Mouse (Mus musculus): ENCODE results near the gene Cpt1b. TPM values are rescaled to one million over a fixed set of nuclear protein-coding genes. Genes with fewer than 3 reads are reported as not detected.

Cpt1b gene
- total RNA-seq, 1 experiment = 2.7 TPM

DNA sequence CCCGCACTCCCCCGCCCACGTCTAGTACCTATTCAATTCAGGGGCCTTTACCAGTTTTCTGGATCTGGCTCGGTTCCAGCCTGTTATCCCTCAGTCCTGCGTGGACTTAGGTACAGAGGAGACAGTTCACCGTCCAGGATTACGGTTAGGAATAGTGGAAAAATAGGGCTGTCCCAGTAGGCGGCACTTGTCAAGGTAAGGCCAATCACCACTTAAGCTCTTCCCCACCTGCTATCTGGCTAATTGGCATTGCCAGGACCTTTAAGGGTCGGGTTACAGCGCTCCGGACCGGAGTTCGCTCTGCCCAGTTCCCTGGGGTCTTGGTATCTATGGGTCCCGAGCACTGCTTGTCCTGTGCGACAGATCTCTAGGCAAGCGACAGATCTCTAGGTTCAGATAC, 48.7 kb downstream of the Cpt1b start, which contains the start of gene Tymp:
Gene Tymp (minus strand): TSS at position 83 of the 400 bp plus-strand sequence.
- no peak for DNase-seq (ENCODE audit: low read depth, low spot score)
- Histone ChIP-seq H3K27ac (ENCODE audit: insufficient read depth, low read depth, low read length, poor library complexity, severe bottlenecking) (no peak within 1 kb of the TSS), H3K36me3 (ENCODE audit: control insufficient read depth, insufficient read depth, low read length, poor library complexity, severe bottlenecking) (peaks cover 9% of the 10 kb centered on the region), H3K9ac (ENCODE audit: insufficient read depth, low read depth, low read length, poor library complexity, severe bottlenecking) (no peak within 1 kb of the TSS), H3K4me3 (ENCODE audit: insufficient read depth in 1 of 2, low read depth in 1 of 2, low read length in 2 of 2, poor library complexity in 1 of 2, severe bottlenecking in 1 of 2) (peak within 1 kb of the TSS in 1 of 2 experiments; percentile 9; a peak in 1 of 4 replicates), H3K9me3 (ENCODE audit: control insufficient read depth, insufficient read depth, low read depth, low read length) (no peaks in the 10 kb centered on the region), H3K4me1 (ENCODE audit: control insufficient read depth in 2 of 2, insufficient read depth in 2 of 2, low read length in 2 of 2, poor library complexity in 1 of 2) (peaks cover 4 to 24% of the 10 kb centered on the region in 2 experiments; a peak in 3 of 4 replicates)
- in situ Hi-C loops (cut with MboI; ENCODE audit: low sequenced_read_pairs in 2 of 2, unreplicated experiment in 2 of 2) = no loop called here
- TF ChIP-seq ZNF384 (IDR thresholded peaks at IDR 0.05; ENCODE audit: low read depth, low read length) (no peak), ZC3H11A (IDR thresholded peaks at IDR 0.05; ENCODE audit: borderline replicate concordance, low read depth, low read length) (no peak), CHD2 (IDR thresholded peaks at IDR 0.05; ENCODE audit: low read depth, low read length) (no peak), MAFK (IDR thresholded peaks at IDR 0.05; ENCODE audit: insufficient read depth, low read depth, low read length) (no peak), HCFC1 (IDR thresholded peaks at IDR 0.05; ENCODE audit: borderline replicate concordance, insufficient read depth, low read length) (no peak)

GRCm38 (mm10) chr15:89376040-89376439, 49.6 kb downstream of the Cpt1b start:
- H3K4me1 ChIP-seq (ENCODE audit: control insufficient read depth in 2 of 2, insufficient read depth in 2 of 2, low read length in 2 of 2, poor library complexity in 1 of 2) = peaks cover 4 to 28% of the 10 kb centered on the region in 2 experiments; a peak in 3 of 4 replicates

GRCm38 (mm10) chr15:89374801-89375534, 50.7 kb downstream of the Cpt1b start:
- in situ Hi-C loops (cut with MboI; ENCODE audit: low sequenced_read_pairs in 2 of 2, unreplicated experiment in 2 of 2) = no loop called here
- H3K4me1 ChIP-seq (ENCODE audit: control insufficient read depth in 2 of 2, insufficient read depth in 2 of 2, low read length in 2 of 2, poor library complexity in 1 of 2) = peaks cover 4 to 28% of the 10 kb centered on the region in 2 experiments; a peak in 3 of 4 replicates

More at GRCm38 (mm10) chr15:89376040-89376439, 49.6 kb downstream of the Cpt1b start:
- Histone ChIP-seq H3K36me3 (ENCODE audit: control insufficient read depth, insufficient read depth, low read length, poor library complexity, severe bottlenecking) (peaks cover 18% of the 10 kb centered on the region), H3K27ac (ENCODE audit: insufficient read depth, low read depth, low read length, poor library complexity, severe bottlenecking) (no peak overlapping the region), H3K4me3 (ENCODE audit: insufficient read depth in 1 of 2, low read depth in 1 of 2, low read length in 2 of 2, poor library complexity in 1 of 2, severe bottlenecking in 1 of 2) (no peak overlapping the region), H3K9me3 (ENCODE audit: control insufficient read depth, insufficient read depth, low read depth, low read length) (no peaks in the 10 kb centered on the region), H3K9ac (ENCODE audit: insufficient read depth, low read depth, low read length, poor library complexity, severe bottlenecking) (no peak overlapping the region)
- TF ChIP-seq HCFC1 (IDR thresholded peaks at IDR 0.05; ENCODE audit: borderline replicate concordance, insufficient read depth, low read length) = no peak
- TF ChIP-seq ZNF384 (IDR thresholded peaks at IDR 0.05; ENCODE audit: low read depth, low read length) = no peak
- no peak for TF ChIP-seq ZC3H11A (IDR thresholded peaks at IDR 0.05; ENCODE audit: borderline replicate concordance, low read depth, low read length)
- no peak for TF ChIP-seq CHD2 (IDR thresholded peaks at IDR 0.05; ENCODE audit: low read depth, low read length)
- TF ChIP-seq MAFK (IDR thresholded peaks at IDR 0.05; ENCODE audit: insufficient read depth, low read depth, low read length) = no peak
- in situ Hi-C loops (cut with MboI; ENCODE audit: low sequenced_read_pairs in 2 of 2, unreplicated experiment in 2 of 2) = no loop called here
- DNase-seq (ENCODE audit: low read depth, low spot score) = no peak

GRCm38 (mm10) chr15:89374340-89374739, 51.3 kb downstream of the Cpt1b start:
- H3K4me1 ChIP-seq (ENCODE audit: control insufficient read depth in 2 of 2, insufficient read depth in 2 of 2, low read length in 2 of 2, poor library complexity in 1 of 2) = peaks cover 2 to 26% of the 10 kb centered on the region in 2 experiments; a peak in 3 of 4 replicates

More at GRCm38 (mm10) chr15:89374801-89375534, 50.7 kb downstream of the Cpt1b start:
- Histone ChIP-seq H3K9ac (ENCODE audit: insufficient read depth, low read depth, low read length, poor library complexity, severe bottlenecking) (no peak overlapping the region), H3K4me3 (ENCODE audit: insufficient read depth in 1 of 2, low read depth in 1 of 2, low read length in 2 of 2, poor library complexity in 1 of 2, severe bottlenecking in 1 of 2) (no peak overlapping the region), H3K27ac (ENCODE audit: insufficient read depth, low read depth, low read length, poor library complexity, severe bottlenecking) (no peak overlapping the region), H3K36me3 (ENCODE audit: control insufficient read depth, insufficient read depth, low read length, poor library complexity, severe bottlenecking) (peaks cover 29% of the 10 kb centered on the region), H3K9me3 (ENCODE audit: control insufficient read depth, insufficient read depth, low read depth, low read length) (no peaks in the 10 kb centered on the region)
- DNase-seq (ENCODE audit: low read depth, low spot score) = no peak
- TF ChIP-seq MAFK (IDR thresholded peaks at IDR 0.05; ENCODE audit: insufficient read depth, low read depth, low read length) (no peak), CHD2 (IDR thresholded peaks at IDR 0.05; ENCODE audit: low read depth, low read length) (no peak), ZC3H11A (IDR thresholded peaks at IDR 0.05; ENCODE audit: borderline replicate concordance, low read depth, low read length) (no peak), HCFC1 (IDR thresholded peaks at IDR 0.05; ENCODE audit: borderline replicate concordance, insufficient read depth, low read length) (no peak), ZNF384 (IDR thresholded peaks at IDR 0.05; ENCODE audit: low read depth, low read length) (no peak)

More at GRCm38 (mm10) chr15:89374340-89374739, 51.3 kb downstream of the Cpt1b start:
- no peaks in the 10 kb centered on the region for H3K9me3 ChIP-seq (ENCODE audit: control insufficient read depth, insufficient read depth, low read depth, low read length)
- no peak for DNase-seq (ENCODE audit: low read depth, low spot score)
- TF ChIP-seq ZC3H11A (IDR thresholded peaks at IDR 0.05; ENCODE audit: borderline replicate concordance, low read depth, low read length) = no peak
- no peak for TF ChIP-seq MAFK (IDR thresholded peaks at IDR 0.05; ENCODE audit: insufficient read depth, low read depth, low read length)
- no peak for TF ChIP-seq ZNF384 (IDR thresholded peaks at IDR 0.05; ENCODE audit: low read depth, low read length)
- no peak for TF ChIP-seq CHD2 (IDR thresholded peaks at IDR 0.05; ENCODE audit: low read depth, low read length)
- TF ChIP-seq HCFC1 (IDR thresholded peaks at IDR 0.05; ENCODE audit: borderline replicate concordance, insufficient read depth, low read length) = no peak
- in situ Hi-C loops (cut with MboI; ENCODE audit: low sequenced_read_pairs in 2 of 2, unreplicated experiment in 2 of 2) = no loop called here
- H3K9ac ChIP-seq (ENCODE audit: insufficient read depth, low read depth, low read length, poor library complexity, severe bottlenecking) = peak overlapping the region; percentile 86
- H3K4me3 ChIP-seq (ENCODE audit: insufficient read depth in 1 of 2, low read depth in 1 of 2, low read length in 2 of 2, poor library complexity in 1 of 2, severe bottlenecking in 1 of 2) = peak overlapping the region; percentile 71 to 77
- H3K36me3 ChIP-seq (ENCODE audit: control insufficient read depth, insufficient read depth, low read length, poor library complexity, severe bottlenecking) = peaks cover 35% of the 10 kb centered on the region
- H3K27ac ChIP-seq (ENCODE audit: insufficient read depth, low read depth, low read length, poor library complexity, severe bottlenecking) = no peak overlapping the region
